ENCODE assay signal across 14 mouse cellular contexts in the genomic region with DNA sequence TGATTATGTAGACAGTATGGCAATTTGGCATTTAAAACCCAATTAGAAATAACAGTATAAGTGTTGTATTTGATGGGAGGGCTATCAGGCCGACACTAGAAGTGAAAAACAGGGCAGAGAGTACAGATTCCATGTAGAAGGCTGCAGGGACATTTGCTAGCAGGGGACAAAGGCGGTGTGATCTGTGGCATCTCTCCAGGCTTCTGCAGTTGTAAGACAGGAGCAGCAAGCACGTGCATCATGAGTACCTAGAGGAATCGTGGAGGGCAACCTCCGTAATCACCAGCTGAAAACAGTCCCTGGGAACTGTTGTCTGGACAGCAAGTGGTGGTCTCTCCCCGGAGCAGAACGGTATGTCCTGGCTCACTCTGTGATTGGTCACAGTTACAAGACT. TPM values are rescaled to one million over a fixed set of nuclear protein-coding genes. Genes with fewer than 3 reads are reported as not detected.
DNase-seq lines count a peak whose midpoint lies in the region; ATAC-seq and TF ChIP-seq lines count a peak whose summit lies in the region.
"Had no signal": no experiment of that assay in that cellular context is flagged by ENCODE, and none has a peak within 500 bp of the region (broad histone marks: within the 10 kb centered on the region; RNA-seq: fewer than 3 reads in every experiment).

No protein-coding gene starts in this region.

- no peak for TF ChIP-seq CTCF in gastrocnemius, adult 2 months (IDR thresholded peaks at IDR 0.05)
- TF ChIP-seq CTCF in testis, adult 2 months (IDR thresholded peaks at IDR 0.05; ENCODE audit: control insufficient read depth, insufficient read depth, insufficient replicate concordance, low read depth, low read length) = no peak

- no peak for TF ChIP-seq POLR2A in testis, adult 2 months (IDR thresholded peaks at IDR 0.05; ENCODE audit: control insufficient read depth, low read depth, low read length)

- 58% methylated on average over 7 of the region's 7 CpGs for WGBS in liver, embryonic 13.5 days (ENCODE audit: insufficient replicate concordance)

- no peaks in the 10 kb centered on the region; the same call in 1 of the 2 replicates for H3K4me1 ChIP-seq in testis, adult 2 months (ENCODE audit: control insufficient read depth, insufficient read depth, low read length)
- H3K4me1 ChIP-seq in liver, embryonic 13.5 days (replicated peaks) = peaks cover 38% of the 10 kb centered on the region

- no peaks in the 10 kb centered on the region for H3K27me3 ChIP-seq in testis, adult 2 months (ENCODE audit: control insufficient read depth, insufficient read depth, low read length)
- no peaks in the 10 kb centered on the region for H3K27me3 ChIP-seq in liver, embryonic 13.5 days
- H3K27me3 ChIP-seq: embryonic facial prominence, embryonic 15.5 days; limb, embryonic 13.5 days had no signal

- intact Hi-C loops in gastrocnemius, adult 2 months (cut with DNase I) = no loop called here
- intact Hi-C loops in left cerebral cortex, postnatal 14 days (cut with DNase I) = no loop called here

- no peak overlapping the region; the same call in 1 of the 2 replicates for H3K9ac ChIP-seq in liver, embryonic 13.5 days
- H3K9ac ChIP-seq: embryonic facial prominence, embryonic 15.5 days; limb, embryonic 13.5 days had no signal

- H3K36me3 ChIP-seq in testis, adult 2 months (ENCODE audit: control insufficient read depth, insufficient read depth, low read length) = no peaks in the 10 kb centered on the region
- no peaks in the 10 kb centered on the region for H3K36me3 ChIP-seq in liver, embryonic 13.5 days
- H3K36me3 ChIP-seq: embryonic facial prominence, embryonic 15.5 days; limb, embryonic 13.5 days had no signal

- peak overlapping the region; percentile 68 for H3K4me3 ChIP-seq in gastrocnemius, adult 2 months
- H3K4me3 ChIP-seq in testis, adult 2 months (ENCODE audit: control insufficient read depth, low read depth, low read length) = peak overlapping the region; percentile 27; the same call in 1 of the 2 replicates
- peak overlapping the region; percentile 37; the same call in 1 of the 2 replicates for H3K4me3 ChIP-seq in liver, embryonic 13.5 days (replicated peaks)
- H3K4me3 ChIP-seq: limb, embryonic 13.5 days had no signal

- no peak for DNase-seq in gastrocnemius, adult 2 months
- no peak for DNase-seq in gastrocnemius, adult 8-10 months (ENCODE audit: low spot score in 2 of 2)
- no peak for DNase-seq in testis, postnatal 10 days (ENCODE audit: low spot score)
- DNase-seq in liver, embryonic 13.5 days = no peak
- no peak for DNase-seq in ovary, postnatal 14 days (ENCODE audit: low spot score)
- DNase-seq in left cerebral cortex, postnatal 14 days (ENCODE audit: low spot score in 2 of 2) = no peak
- no peak for DNase-seq in layer of hippocampus, adult 8-10 months (ENCODE audit: low spot score in 2 of 2)
- DNase-seq: adrenal gland, postnatal 14 days; cerebellum, adult 11-12 months; right cerebral cortex, postnatal 4 days; thymus, postnatal 25 days had no signal

- ATAC-seq in liver, embryonic 13.5 days (ENCODE audit: low read depth) = peak; percentile 43; the same call in 1 of the 2 replicates

- peak overlapping the region; percentile 52 for H3K4me2 ChIP-seq in liver, embryonic 13.5 days

- H3K9me3 ChIP-seq in liver, embryonic 13.5 days (replicated peaks) = no peaks in the 10 kb centered on the region
- H3K9me3 ChIP-seq: embryonic facial prominence, embryonic 15.5 days; limb, embryonic 13.5 days had no signal

- H3K27ac ChIP-seq in gastrocnemius, adult 2 months = peak overlapping the region; percentile 77
- no peak overlapping the region for H3K27ac ChIP-seq in testis, adult 2 months (ENCODE audit: control insufficient read depth, insufficient read depth, low read depth, low read length)
- no peak overlapping the region; the same call in 1 of the 2 replicates for H3K27ac ChIP-seq in liver, embryonic 13.5 days
- H3K27ac ChIP-seq: limb, embryonic 13.5 days had no signal

RNA-seq across cellular contexts. Expression of a gene that starts 37.2 kb away (rescaled TPM):
- total RNA-seq in gastrocnemius, adult 2 months (2021) = 10 to 100 TPM; 10.9 to 16.2 TPM
- 10 to 100 TPM in 2 of 4 experiments, 1 to 10 TPM in 2; 9.7 to 11.1 (median 10.4) TPM for total RNA-seq in gastrocnemius, adult 8-10 months (2022)
- polyA plus RNA-seq in testis, adult 2 months (2012; rRNA removed) = 0.42 and 0.48 TPM in 2 replicates
- polyA plus RNA-seq in liver, embryonic 13.5 days (2015; fragmentation: Nextera tagmentation; extraction: Ambion mirVana) = 11.5 and 18.7 TPM in 2 replicates
- 1 to 10 TPM; 7.9 to 9.1 TPM for total RNA-seq in left cerebral cortex, postnatal 14 days (2021)
- 10 to 100 TPM in 2 of 4 experiments, 1 to 10 TPM in 2; 9.6 to 12.6 (median 10.4) TPM for total RNA-seq in layer of hippocampus, adult 8-10 months (2022)
